Mouse (Mus musculus) stomach, embryonic 15.5 days (tissue): ENCODE data around the gene Spata5. TPM values are rescaled to one million over a fixed set of nuclear protein-coding genes. Genes with fewer than 3 reads are reported as not detected.

ENCODE experiments used
- ATAC-seq: fragments of 200-750 bp; cut with Nextera tagmentation; 2 replicates; pipeline ENCODE4 v1.8.0; 2017; ENCODE audit warnings: low read depth, moderate number of reproducible peaks, moderate TSS enrichment; ENCODE audit not compliant: insufficient read depth, low FRiP score
- H3K27ac ChIP-seq: fragments of 300-500 bp; sonication (generic); 2 replicates; pipeline ENCODE4 v1.5.1; 2015; ENCODE audit warnings: mild to moderate bottlenecking, inconsistent platforms
- H3K27me3 ChIP-seq: fragments of 300-500 bp; sonication (generic); replicated peaks from 2 replicates; pipeline ENCODE4 v1.6.1; 2015; ENCODE audit warnings: inconsistent platforms
- H3K36me3 ChIP-seq: fragments of 300-500 bp; sonication (generic); 2 replicates; pipeline ENCODE4 v1.6.1; 2015; ENCODE audit warnings: inconsistent platforms
- H3K4me1 ChIP-seq: fragments of 300-500 bp; sonication (generic); 2 replicates; pipeline ENCODE4 v1.6.1; 2015; ENCODE audit warnings: inconsistent platforms
- H3K4me2 ChIP-seq: fragments of 300-500 bp; sonication (generic); 2 replicates; pipeline ENCODE4 v1.6.1; 2015; ENCODE audit warnings: mild to moderate bottlenecking, inconsistent platforms
- H3K4me3 ChIP-seq: fragments of 300-500 bp; sonication (generic); replicated peaks from 2 replicates; pipeline ENCODE4 v1.5.1; 2015; ENCODE audit warnings: inconsistent platforms
- H3K9ac ChIP-seq: fragments of 300-500 bp; sonication (generic); 2 replicates; pipeline ENCODE4 v1.6.1; 2015; ENCODE audit warnings: inconsistent platforms
- H3K9me3 ChIP-seq: fragments of 300-500 bp; sonication (generic); 2 replicates; pipeline ENCODE4 v1.6.1; 2016; ENCODE audit warnings: inconsistent platforms
- WGBS: fragments of 180-500 bp; shearing (Covaris S2); methylation state at CpG from one replicate; pipeline ENCODE4 v1.1.7; 2015; 5-methylcytosine and 5-hydroxymethylcytosine counted together
- polyA plus RNA-seq: library from polyadenylated mRNA; unstranded; fragments of >200 nt; fragmentation: Nextera tagmentation; extraction: Ambion mirVana; gene quantifications from 2 replicates; pipeline ENCODE4 v1.2.1, GENCODE M21; 2015

Gene Spata5
- polyA plus RNA-seq, 1 experiment from 2014 or later: 28.7 TPM

DNA sequence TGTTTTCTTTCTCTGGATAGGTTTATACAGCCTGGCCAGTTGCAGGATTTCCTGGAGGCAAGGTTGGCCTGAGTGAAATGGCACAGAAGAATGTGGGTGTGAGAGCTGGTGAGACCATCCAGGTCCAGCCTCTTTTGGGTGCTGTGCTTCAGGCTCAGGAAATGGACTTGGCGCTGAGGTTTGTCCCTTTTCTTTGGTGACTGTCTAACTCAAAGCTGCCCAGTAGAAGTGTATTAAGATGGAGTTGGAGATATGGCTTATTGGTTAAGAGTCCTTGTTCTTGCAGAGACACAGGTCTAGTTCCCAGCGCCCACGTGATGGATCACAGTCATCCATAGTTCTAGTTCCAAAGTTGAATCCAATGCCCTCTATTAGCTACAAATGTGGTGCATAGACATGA, 6.4 kb downstream of the Spata5 start:
- Histone ChIP-seq H3K36me3 (peaks cover 8% of the 10 kb centered on the region; the same call in 1 of the 2 replicates), H3K4me2 (no peak overlapping the region), H3K27ac (no peak overlapping the region), H3K9me3 (no peaks in the 10 kb centered on the region), H3K27me3 (no peaks in the 10 kb centered on the region), H3K4me1 (peaks cover 4% of the 10 kb centered on the region; the same call in 1 of the 2 replicates), H3K4me3 (no peak overlapping the region), H3K9ac (no peak overlapping the region)
- WGBS: 94% methylated on average over 3 of the region's 3 CpGs
- ATAC-seq: no peak

DNA sequence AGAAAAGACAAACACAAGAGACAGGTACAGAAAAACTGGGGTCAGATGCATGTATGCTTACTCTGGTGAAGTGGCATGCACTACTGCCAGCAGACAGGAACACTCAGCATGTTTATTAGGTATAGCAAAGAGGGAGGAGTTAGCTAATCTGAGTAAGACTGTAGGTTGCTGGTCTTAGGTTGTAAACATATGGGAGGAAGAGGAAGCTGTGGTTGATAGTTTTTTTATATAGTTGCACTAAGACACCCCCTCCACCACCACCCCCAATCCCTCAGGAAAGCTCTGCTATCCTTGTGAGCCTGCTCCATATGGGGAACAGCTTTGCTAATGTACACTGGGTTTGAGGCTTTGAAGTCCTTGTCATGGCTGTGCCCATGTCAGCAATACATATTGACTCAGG, 10.7 kb downstream of the Spata5 start:
- Histone ChIP-seq H3K4me3 (no peak overlapping the region), H3K4me1 (no peaks in the 10 kb centered on the region), H3K4me2 (no peak overlapping the region), H3K36me3 (peaks cover 11% of the 10 kb centered on the region; the same call in 1 of the 2 replicates), H3K9me3 (no peaks in the 10 kb centered on the region), H3K27me3 (no peaks in the 10 kb centered on the region), H3K9ac (no peak overlapping the region), H3K27ac (no peak overlapping the region)
- no peak for ATAC-seq

DNA sequence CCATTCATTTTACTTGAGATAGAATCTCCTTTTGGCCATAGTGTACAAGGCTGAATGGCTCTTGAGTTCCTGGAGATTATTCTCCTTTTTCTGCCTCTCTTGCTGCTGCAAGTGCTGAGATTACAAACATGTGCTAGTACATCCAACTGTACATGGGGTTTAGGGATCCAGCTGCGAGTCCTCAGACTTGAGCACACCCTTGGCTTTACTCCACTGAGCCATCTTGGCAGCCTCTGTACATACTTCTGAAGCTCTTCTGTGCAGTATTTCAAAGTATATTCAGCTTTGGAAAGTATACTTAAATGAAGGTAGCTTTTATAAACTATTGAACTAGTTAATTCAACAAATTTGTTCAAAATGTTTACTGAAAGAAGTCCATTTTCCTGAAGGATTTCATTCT, 20.1 kb downstream of the Spata5 start:
- Histone ChIP-seq H3K36me3 (no peaks in the 10 kb centered on the region), H3K9ac (no peak overlapping the region), H3K4me2 (no peak overlapping the region), H3K9me3 (no peaks in the 10 kb centered on the region), H3K4me3 (no peak overlapping the region), H3K4me1 (no peaks in the 10 kb centered on the region), H3K27me3 (no peaks in the 10 kb centered on the region), H3K27ac (peak overlapping the region; percentile 28; the same call in 1 of the 2 replicates)
- no peak for ATAC-seq
- 39% methylated on average over 1 of the region's 1 CpGs for WGBS

DNA sequence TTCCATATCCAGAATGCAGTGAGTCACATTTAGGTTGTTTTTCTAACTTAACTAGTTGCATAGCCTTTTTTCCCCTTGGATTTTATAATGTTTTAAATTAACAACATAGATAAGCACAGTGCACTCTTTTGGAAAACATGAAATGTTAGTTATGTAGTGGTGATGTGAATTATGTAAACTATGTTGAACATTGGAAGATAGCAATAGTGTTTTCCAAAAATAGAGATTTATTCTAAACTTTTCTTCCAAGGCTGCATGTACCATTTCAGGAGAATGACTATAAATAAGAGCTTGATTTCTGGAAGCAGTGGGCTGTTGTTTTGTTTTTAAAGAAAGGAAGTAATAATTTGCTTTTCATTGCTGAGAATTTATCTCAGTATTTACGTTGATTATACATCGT, 23.7 kb downstream of the Spata5 start:
- no peak for ATAC-seq
- H3K27ac ChIP-seq: no peak overlapping the region
- 84% methylated on average over 2 of the region's 2 CpGs for WGBS
- no peaks in the 10 kb centered on the region for H3K4me1 ChIP-seq
- H3K9ac ChIP-seq: no peak overlapping the region
- no peak overlapping the region for H3K4me2 ChIP-seq
- no peaks in the 10 kb centered on the region for H3K27me3 ChIP-seq
- H3K36me3 ChIP-seq: no peaks in the 10 kb centered on the region
- no peak overlapping the region for H3K4me3 ChIP-seq
- no peaks in the 10 kb centered on the region for H3K9me3 ChIP-seq

DNA sequence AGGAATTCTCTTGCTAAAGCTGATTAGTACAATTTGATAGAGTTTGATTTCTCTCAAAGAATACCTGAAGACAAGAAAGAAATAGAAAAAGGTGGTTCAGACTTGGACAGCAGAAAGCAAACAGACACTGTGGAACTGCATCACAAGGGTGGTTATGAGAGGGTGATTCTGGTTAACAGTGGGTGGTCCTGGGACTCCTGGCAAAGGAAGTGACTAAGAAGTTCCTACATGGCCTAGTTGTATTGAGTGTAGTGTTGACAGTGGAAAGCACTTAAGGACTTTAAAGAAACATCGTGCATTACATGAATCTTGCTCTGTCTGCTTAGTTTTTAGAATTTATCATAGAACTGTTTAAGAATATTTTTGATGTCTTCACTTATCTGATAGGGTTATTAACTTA, 36.3 kb downstream of the Spata5 start:
- peaks cover 5% of the 10 kb centered on the region; the same call in 1 of the 2 replicates for H3K36me3 ChIP-seq
- H3K27ac ChIP-seq: no peak overlapping the region
- no peak overlapping the region for H3K4me3 ChIP-seq
- H3K4me1 ChIP-seq: no peaks in the 10 kb centered on the region
- no peak for ATAC-seq
- H3K27me3 ChIP-seq: no peaks in the 10 kb centered on the region
- no peak overlapping the region for H3K9ac ChIP-seq
- WGBS: 64% methylated on average over 1 of the region's 1 CpGs
- no peaks in the 10 kb centered on the region for H3K9me3 ChIP-seq
- H3K4me2 ChIP-seq: no peak overlapping the region

DNA sequence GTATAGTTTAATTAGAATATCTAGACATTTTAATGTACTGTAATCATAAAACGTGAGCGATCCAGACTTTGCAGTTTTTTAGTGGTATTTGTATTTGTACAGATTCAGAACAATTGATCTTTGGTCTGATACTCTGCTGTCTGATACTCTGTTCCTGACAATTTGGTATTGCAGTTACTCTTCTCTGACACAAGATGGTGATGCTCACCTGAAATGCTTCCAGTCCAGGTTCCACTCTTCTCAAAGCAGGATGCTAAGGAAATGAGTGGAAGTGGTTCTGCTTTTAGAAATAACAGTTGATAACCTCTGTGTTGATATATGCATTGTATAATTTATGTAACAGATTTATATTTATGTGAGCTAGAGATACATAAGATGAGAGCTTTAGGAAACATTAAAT, 48.5 kb downstream of the Spata5 start:
- Histone ChIP-seq H3K27me3 (no peaks in the 10 kb centered on the region), H3K4me2 (no peak overlapping the region), H3K4me3 (no peak overlapping the region), H3K36me3 (no peaks in the 10 kb centered on the region), H3K9me3 (no peaks in the 10 kb centered on the region), H3K4me1 (no peaks in the 10 kb centered on the region), H3K9ac (no peak overlapping the region), H3K27ac (no peak overlapping the region)
- ATAC-seq: no peak
- WGBS: 91% methylated on average over 2 of the region's 2 CpGs

DNA sequence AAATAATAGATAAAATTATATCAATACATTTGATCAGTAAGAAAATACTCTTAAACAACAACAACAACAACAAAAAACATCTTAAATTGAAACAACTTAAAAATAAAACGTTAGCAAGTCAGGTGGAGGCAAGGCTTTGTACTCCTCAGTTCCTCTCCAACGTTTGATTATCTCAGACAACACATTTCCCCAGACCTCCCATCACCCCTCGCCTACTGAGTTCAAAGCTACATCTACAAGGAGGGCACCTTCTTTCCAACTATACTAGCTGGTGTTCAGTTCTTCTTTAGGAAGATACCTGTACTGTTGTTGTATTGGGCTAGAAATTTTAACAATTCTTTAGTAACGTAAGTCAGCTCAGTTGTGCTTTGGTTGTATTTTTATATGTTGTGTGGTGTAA, 49.7 kb downstream of the Spata5 start:
- H3K27ac ChIP-seq: no peak overlapping the region
- ATAC-seq: no peak

DNA sequence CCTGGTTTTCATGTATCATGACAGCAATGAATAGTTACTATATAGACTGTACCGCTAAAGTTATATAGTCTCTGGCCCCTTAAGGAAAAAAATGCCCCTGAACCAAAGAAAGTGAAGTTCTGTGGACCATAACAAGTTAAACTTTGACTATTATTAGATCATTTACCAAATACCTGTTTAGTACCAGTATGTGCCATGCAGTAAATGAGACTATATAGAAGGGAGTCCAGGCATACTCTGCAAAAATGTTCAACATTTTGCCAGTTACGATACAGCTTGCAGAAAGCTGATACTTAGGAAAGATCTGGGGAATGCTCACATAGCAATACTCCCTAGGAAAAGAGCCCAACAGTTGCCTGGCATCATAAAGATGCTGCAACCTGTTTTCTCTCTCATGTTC, 51.2 kb downstream of the Spata5 start:
- WGBS: 97% methylated on average over 2 of the region's 2 CpGs
- Histone ChIP-seq H3K4me2 (no peak overlapping the region), H3K9me3 (no peaks in the 10 kb centered on the region), H3K27me3 (no peaks in the 10 kb centered on the region), H3K4me3 (no peak overlapping the region), H3K4me1 (no peaks in the 10 kb centered on the region), H3K36me3 (no peaks in the 10 kb centered on the region), H3K9ac (no peak overlapping the region), H3K27ac (no peak overlapping the region)
- ATAC-seq: no peak

More for the DNA sequence above, 49.7 kb downstream of the Spata5 start:
- Histone ChIP-seq H3K4me2 (no peak overlapping the region), H3K36me3 (no peaks in the 10 kb centered on the region), H3K27me3 (no peaks in the 10 kb centered on the region), H3K4me3 (no peak overlapping the region), H3K9me3 (no peaks in the 10 kb centered on the region), H3K4me1 (no peaks in the 10 kb centered on the region), H3K9ac (no peak overlapping the region)
- 77% methylated on average over 4 of the region's 4 CpGs for WGBS

DNA sequence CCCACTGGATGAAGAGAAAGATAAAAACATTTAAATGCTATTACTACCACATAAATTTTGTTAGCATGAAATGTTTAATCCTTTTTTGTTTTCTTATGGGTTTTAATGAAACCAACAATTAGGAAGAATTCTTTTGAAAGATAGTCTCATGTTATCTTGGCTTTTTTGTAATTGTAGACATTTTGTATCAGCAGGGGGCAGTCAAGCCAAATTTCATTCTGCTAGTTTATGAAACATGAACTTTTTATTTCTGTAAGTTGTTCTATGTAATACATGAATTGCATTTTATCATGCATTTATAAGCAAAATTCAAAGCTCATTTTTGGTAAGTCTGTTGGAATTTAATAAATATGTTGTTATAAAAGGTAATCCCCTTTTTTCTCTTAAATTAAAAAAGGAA, 52.8 kb downstream of the Spata5 start:
- no peaks in the 10 kb centered on the region for H3K27me3 ChIP-seq
- no peak for ATAC-seq
- H3K36me3 ChIP-seq: no peaks in the 10 kb centered on the region
- no peak overlapping the region for H3K9ac ChIP-seq
- no peak overlapping the region for H3K27ac ChIP-seq
- no peaks in the 10 kb centered on the region for H3K4me1 ChIP-seq
- no peaks in the 10 kb centered on the region for H3K9me3 ChIP-seq
- H3K4me2 ChIP-seq: no peak overlapping the region
- H3K4me3 ChIP-seq: no peak overlapping the region

DNA sequence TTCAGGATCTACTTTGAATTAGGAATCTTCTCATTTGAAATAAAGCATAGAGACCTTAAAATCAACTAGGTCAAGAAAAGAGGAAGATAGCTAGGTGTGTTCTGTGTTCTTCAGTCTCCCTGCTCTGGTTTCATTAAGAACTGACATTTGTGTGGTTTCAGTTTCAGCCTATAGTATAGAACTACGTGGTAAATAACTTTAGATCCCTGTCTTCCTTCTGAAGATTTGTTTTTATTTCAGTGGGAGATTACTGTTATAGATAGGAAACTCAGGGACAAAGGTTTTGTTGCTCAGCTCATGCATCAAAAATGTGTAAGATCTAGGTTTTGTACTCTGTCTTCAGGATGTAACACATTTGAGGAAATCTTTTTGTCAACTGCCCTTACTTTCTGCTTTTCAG, 56.8 kb downstream of the Spata5 start:
- no peak for ATAC-seq
- no peaks in the 10 kb centered on the region for H3K9me3 ChIP-seq
- WGBS: 58% methylated on average over 1 of the region's 1 CpGs
- no peak overlapping the region for H3K27ac ChIP-seq
- no peak overlapping the region for H3K4me3 ChIP-seq
- H3K27me3 ChIP-seq: no peaks in the 10 kb centered on the region
- H3K4me1 ChIP-seq: no peaks in the 10 kb centered on the region
- H3K9ac ChIP-seq: no peak overlapping the region
- H3K36me3 ChIP-seq: 0 out of 2 replicates have a peak, but pooled peaks cover 4% of the 10 kb centered on the region
- H3K4me2 ChIP-seq: no peak overlapping the region

DNA sequence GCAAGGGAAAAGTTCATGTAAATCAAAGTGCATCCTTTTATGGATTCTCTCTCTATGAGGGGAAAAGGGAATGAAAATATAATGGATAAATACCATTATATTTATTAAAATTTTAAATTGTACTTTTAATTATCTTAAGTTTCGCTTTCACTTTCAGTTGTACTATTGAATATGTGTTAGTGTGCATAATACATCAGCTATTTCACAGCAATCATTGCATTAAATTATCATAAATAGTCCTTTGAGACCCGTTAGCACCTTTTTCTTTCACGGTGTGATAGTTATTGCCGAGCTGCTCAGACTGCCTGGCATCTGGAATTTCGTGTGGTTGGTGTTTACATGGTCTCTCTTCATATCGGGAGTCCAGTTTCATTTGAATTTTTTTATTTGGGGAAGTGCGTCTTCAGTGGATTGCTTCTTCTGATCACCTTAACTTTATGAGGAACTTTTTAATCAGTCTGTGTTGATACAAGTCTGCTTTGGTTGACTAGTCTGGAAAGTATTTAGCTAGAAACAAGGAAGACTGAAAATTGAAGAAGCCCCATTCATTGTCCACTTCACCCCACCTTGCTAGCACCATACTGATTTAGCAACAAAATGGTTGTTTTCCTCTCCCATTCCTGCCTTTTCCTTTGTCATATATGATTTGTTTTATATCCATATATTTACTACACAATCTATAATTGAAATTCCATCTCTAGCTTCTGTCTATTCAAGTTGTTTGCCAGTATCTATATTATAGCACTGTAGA, 57.9 kb downstream of the Spata5 start:
- H3K27ac ChIP-seq: no peak overlapping the region
- H3K27me3 ChIP-seq: no peaks in the 10 kb centered on the region
- 0 out of 2 replicates have a peak, but pooled peaks cover 4% of the 10 kb centered on the region for H3K36me3 ChIP-seq
- WGBS: 84% methylated on average over 7 of the region's 7 CpGs
- H3K4me3 ChIP-seq: no peak overlapping the region
- no peaks in the 10 kb centered on the region for H3K9me3 ChIP-seq
- H3K9ac ChIP-seq: no peak overlapping the region
- ATAC-seq: no peak
- no peak overlapping the region for H3K4me2 ChIP-seq
- no peaks in the 10 kb centered on the region for H3K4me1 ChIP-seq

DNA sequence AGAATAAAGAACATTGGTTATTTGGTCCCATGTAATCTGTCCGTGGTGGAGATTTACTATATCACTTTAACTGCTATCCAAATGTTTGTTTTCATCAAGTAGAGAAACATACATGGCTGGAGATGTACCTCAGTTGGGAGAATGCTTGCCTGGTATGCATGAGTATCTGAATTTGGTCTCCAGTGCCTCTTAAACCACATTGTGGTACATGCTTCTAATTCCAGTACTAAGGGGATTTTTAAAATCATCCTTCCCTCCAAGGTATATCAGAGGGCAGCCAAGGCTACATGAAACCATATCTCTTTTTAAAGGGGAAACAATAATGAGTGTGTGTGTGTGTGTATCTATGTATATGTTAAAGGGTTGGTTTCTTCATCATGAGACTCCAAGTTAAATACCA, 60.1 kb downstream of the Spata5 start:
- no peak for ATAC-seq
- Histone ChIP-seq H3K27ac (no peak overlapping the region), H3K4me3 (no peak overlapping the region), H3K4me1 (no peaks in the 10 kb centered on the region), H3K4me2 (no peak overlapping the region), H3K9ac (no peak overlapping the region), H3K9me3 (no peaks in the 10 kb centered on the region), H3K36me3 (0 out of 2 replicates have a peak, but pooled peaks cover 4% of the 10 kb centered on the region), H3K27me3 (no peaks in the 10 kb centered on the region)
- 53% methylated on average over 1 of the region's 1 CpGs for whole genome bisulfite sequencing

DNA sequence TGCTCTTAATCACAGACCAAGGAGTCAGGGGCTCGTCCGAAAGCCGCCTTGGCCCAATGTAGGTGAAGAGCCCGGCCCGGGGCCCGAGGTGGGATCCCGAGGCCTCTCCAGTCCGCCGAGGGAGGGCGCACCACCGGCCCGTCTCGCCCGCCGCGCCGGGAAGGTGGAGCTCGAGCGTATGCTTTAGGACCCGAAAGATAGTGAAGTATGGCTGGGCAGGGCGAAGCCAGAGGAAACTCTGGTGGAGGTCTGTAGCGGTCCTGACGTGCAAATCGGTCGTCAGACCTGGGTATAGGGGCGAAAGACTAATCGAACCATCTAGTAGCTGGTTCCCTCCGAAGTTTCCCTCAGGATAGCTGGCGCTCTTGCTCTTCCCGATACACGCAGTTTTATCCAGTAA, 61.6 kb downstream of the Spata5 start:
- Histone ChIP-seq H3K27ac (no peak overlapping the region), H3K27me3 (no peaks in the 10 kb centered on the region), H3K4me1 (no peaks in the 10 kb centered on the region), H3K4me2 (no peak overlapping the region), H3K9me3 (no peaks in the 10 kb centered on the region), H3K9ac (no peak overlapping the region), H3K36me3 (0 out of 2 replicates have a peak, but pooled peaks cover 4% of the 10 kb centered on the region), H3K4me3 (no peak overlapping the region)
- 88% methylated on average over 31 of the region's 31 CpGs for WGBS
- ATAC-seq: no peak
